Mouse (Mus musculus) adrenal gland, adult 2 months (tissue): ENCODE measurements around the gene Mpzl1. TPM values are rescaled to one million over a fixed set of nuclear protein-coding genes. Genes with fewer than 3 reads are reported as not detected.

Experiments used
- DNase-seq: peaks from one replicate; pipeline ENCODE4 v3.0.0; 2021
- polyA plus RNA-seq: library from polyadenylated mRNA; depleted of rRNA; stranded (reverse); fragments of >200 nt; gene quantifications from 2 replicates; pipeline ENCODE4 v1.2.3, GENCODE M21; 2012
- total RNA-seq, 2 experiments: library from RNA; stranded (reverse); gene quantifications; 2 replicates each; pipeline ENCODE4 v1.2.3; 2021

Mpzl1 gene
- total and polyA plus RNA-seq, 3 experiments: 12.8 to 21.5 (median 14.1) TPM

GRCm38 (mm10) chr1:165614793-165615192 is 19.5 kb downstream of the Mpzl1 start:
- no peak for DNase-seq

- no peak for DNase-seq
Measured at GRCm38 (mm10) chr1:165613926-165614325, 20.4 kb downstream of the Mpzl1 start.

GRCm38 (mm10) chr1:165612714-165613113 is 21.6 kb downstream of the Mpzl1 start:
- no peak for DNase-seq

- DNase-seq: no peak
Measured at GRCm38 (mm10) chr1:165610321-165610999, 23.9 kb downstream of the Mpzl1 start.

- DNase-seq: no peak
Measured at GRCm38 (mm10) chr1:165609495-165610320, 24.6 kb downstream of the Mpzl1 start.

GRCm38 (mm10) chr1:165608904-165609303 is 25.4 kb downstream of the Mpzl1 start:
- no peak for DNase-seq

GRCm38 (mm10) chr1:165605774-165606173 is 28.6 kb downstream of the Mpzl1 start:
- DNase-seq: no peak

- DNase-seq: no peak
Measured at GRCm38 (mm10) chr1:165605108-165605507, 29.2 kb downstream of the Mpzl1 start.

GRCm38 (mm10) chr1:165604203-165604602 is 30.1 kb downstream of the Mpzl1 start:
- no peak for DNase-seq

GRCm38 (mm10) chr1:165603218-165603617 is 31.1 kb downstream of the Mpzl1 start:
- DNase-seq: no peak

- no peak for DNase-seq
Measured at GRCm38 (mm10) chr1:165601775-165602280, 32.5 kb downstream of the Mpzl1 start.

- DNase-seq: no peak
Measured at GRCm38 (mm10) chr1:165594699-165595421, 39.5 kb downstream of the Mpzl1 start.

- no peak for DNase-seq
Measured at GRCm38 (mm10) chr1:165592295-165593082, 41.8 kb downstream of the Mpzl1 start.

GRCm38 (mm10) chr1:165590760-165591159 is 43.6 kb downstream of the Mpzl1 start:
- peak; percentile 20 for DNase-seq

GRCm38 (mm10) chr1:165589280-165590048 is 44.9 kb downstream of the Mpzl1 start:
- DNase-seq: peak; percentile 56

GRCm38 (mm10) chr1:165587845-165588244 is 46.5 kb downstream of the Mpzl1 start:
- no peak for DNase-seq

- peak; percentile 40 for DNase-seq
Measured at GRCm38 (mm10) chr1:165586366-165586765, 48.0 kb downstream of the Mpzl1 start.

GRCm38 (mm10) chr1:165585389-165586104 is 48.8 kb downstream of the Mpzl1 start:
- DNase-seq: no peak

- peak; percentile 87 for DNase-seq
Measured at GRCm38 (mm10) chr1:165583529-165584184, 50.7 kb downstream of the Mpzl1 start.

- no peak for DNase-seq
Measured at GRCm38 (mm10) chr1:165581255-165581654, 53.1 kb downstream of the Mpzl1 start.
